Mouse (Mus musculus) gastrocnemius, postnatal 36 days (tissue): ENCODE data around the gene Clasp1. TPM values are rescaled to one million over a fixed set of nuclear protein-coding genes. Genes with fewer than 3 reads are reported as not detected.

Experiments used
- DNase-seq, 2 experiments: peaks; one replicate each; pipeline ENCODE4 v3.0.0; 2022
- intact Hi-C: fragments of 180-260 bp; cut with DNase I; formaldehyde crosslinking; loops from one replicate; pipeline ENCODE4 v1.15.1; 2025
- total RNA-seq, 2 experiments: library from RNA; stranded (reverse); gene quantifications; 2 replicates each; pipeline ENCODE4 v1.2.3; 2021

Gene Clasp1
- total RNA-seq, 2 experiments from 2014 or later: 42.5 to 43.6 TPM

GRCm38 (mm10) chr1:118444988-118445387 is 56.1 kb downstream of the Clasp1 start:
- DNase-seq: peak in 1 of 2 experiments; percentile 25
- intact Hi-C loops: loop anchor here (1.0 kb wide), 1 partner anchor 40 kb away; no protein-coding TSS in a partner anchor

DNA sequence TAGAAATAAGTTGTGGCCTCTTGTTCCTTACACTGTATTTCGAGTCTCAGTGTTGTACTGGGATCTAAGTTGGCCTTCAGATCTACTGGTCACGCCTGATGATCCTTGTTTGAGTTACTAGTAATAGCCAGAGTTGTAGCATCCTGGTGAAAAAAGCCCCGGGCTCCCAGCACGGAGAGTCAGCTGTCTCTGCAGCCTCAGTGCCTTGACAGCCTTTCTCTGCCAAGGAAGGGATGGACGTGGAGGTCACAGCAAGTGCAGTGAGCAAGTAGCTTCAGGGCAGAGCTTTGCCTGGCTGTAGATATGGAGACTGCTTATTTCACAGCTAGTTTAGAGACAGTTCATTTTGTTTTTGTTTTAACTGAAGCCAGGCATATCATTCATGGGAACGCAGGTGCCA is 56.6 kb downstream of the Clasp1 start:
- DNase-seq: peak in 1 of 2 experiments; percentile 36
- intact Hi-C loops: loop anchor here (1.0 kb wide), 1 partner anchor 40 kb away; no protein-coding TSS in a partner anchor

DNA sequence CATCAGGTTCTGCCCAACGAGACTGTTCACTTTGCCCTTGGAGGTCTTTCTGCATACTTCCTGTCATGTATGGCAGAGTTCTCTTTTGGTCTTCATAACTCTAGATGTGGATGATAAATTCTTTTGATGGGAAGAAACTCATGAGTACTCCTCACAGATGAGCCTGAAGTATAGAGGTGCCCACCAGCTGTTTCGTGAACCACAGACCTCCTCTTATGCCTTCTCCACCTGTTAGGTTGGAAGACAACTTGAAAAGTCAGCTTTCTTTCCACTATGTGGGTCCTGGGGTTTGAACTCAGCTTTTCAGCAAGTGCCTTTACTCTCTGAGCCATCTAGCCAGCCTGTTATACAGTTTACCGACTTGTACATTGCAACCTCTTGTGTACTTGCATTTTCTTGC is 57.1 kb downstream of the Clasp1 start:
- no peak for DNase-seq
- intact Hi-C loops: no loop called here

GRCm38 (mm10) chr1:118447131-118447530 is 58.3 kb downstream of the Clasp1 start:
- no peak for DNase-seq
- intact Hi-C loops: no loop called here

GRCm38 (mm10) chr1:118448214-118448613 is 59.4 kb downstream of the Clasp1 start:
- DNase-seq: no peak
- intact Hi-C loops: no loop called here

GRCm38 (mm10) chr1:118450891-118451450 is 62.1 kb downstream of the Clasp1 start:
- intact Hi-C loops: no loop called here
- no peak for DNase-seq

DNA sequence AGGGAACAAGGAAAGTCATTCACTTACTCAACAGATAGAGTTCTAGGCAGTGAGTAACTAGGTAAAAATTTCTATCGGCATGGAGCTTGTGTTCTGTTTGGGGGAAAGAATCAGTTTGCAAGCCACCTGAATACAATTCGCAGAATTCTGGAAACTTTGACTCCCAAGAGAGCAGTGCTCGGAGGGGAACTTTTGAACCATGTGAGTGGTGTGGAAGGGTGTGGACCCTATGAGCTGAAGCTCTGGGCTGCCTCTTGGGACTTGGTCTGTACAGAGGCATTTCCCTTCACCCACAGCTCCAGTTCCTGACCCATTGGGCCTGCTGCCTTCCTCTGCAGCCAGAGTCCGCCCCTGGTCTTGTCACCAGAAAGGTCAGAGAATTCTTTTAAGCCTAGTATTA is 64.7 kb downstream of the Clasp1 start:
- intact Hi-C loops: no loop called here
- DNase-seq: no peak

DNA sequence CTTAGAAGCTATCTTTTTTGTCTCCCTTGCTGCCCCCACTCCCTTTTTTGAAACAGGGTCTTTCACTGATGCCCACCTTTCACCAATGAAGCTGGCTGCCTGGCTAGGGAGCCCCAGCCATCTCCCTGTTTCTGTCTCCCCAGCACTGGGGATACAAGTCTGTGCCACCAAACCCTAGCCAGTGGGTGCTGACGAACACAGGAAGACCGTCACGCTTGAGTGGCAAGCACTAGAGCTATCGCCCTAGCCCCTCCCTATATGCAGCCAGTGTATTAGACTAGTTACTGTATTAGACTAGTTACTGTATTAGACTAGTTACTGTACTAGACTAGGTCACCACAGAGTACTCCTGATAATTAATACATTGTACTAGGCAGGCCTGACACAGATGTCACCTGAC is 66.0 kb downstream of the Clasp1 start:
- no peak for DNase-seq
- intact Hi-C loops: loop anchor here (5.0 kb wide), 2 partner anchors 38 to 118 kb away; no protein-coding TSS in a partner anchor

GRCm38 (mm10) chr1:118457256-118457882 is 68.5 kb downstream of the Clasp1 start:
- no peak for DNase-seq
- intact Hi-C loops: loop anchor here (5.0 kb wide), 2 partner anchors 40 to 120 kb away; no protein-coding TSS in a partner anchor

DNA sequence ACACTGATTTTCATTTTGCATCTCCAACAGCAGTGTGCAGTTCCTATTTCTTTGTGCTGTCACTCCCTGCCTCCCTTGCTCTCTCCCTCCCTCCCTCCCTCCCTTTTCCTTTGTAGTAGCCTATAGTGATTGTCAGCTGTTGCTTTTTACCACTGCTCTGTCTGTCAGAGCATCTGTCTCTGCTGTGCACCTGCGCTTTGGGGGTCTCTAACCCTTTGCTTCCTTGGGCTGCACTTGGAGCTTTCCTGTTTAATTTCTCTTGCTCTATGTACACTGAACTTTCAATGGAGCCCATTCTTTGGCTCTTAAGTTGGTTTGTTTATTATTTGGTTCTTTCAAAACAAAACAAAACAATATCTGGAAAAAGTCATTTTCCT is 69.0 kb downstream of the Clasp1 start:
- intact Hi-C loops: loop anchor here (5.0 kb wide), 2 partner anchors 41 to 121 kb away; no protein-coding TSS in a partner anchor
- DNase-seq: no peak

DNA sequence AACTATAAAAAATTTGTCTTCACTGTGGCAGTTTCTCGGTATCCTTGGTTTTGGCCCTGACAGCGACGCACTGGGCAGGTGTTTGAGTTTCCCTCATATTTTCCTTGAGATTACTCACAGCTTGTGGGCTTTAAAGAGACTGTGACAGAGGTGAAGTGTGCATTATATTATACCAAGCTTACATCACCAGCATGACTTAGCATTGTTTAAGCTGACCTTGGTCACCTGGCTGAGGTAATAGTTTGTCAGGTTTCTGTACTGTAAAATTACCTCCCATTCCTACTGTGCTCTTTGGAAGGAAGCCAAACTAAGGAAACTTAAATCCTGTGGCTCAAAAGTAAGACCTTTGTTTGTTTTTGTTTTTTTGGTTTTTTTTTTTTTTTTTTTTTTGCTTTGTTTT is 69.4 kb downstream of the Clasp1 start:
- DNase-seq: no peak
- intact Hi-C loops: loop anchor here (5.0 kb wide), 2 partner anchors 41 to 121 kb away; no protein-coding TSS in a partner anchor

- intact Hi-C loops: loop anchor here (1.0 to 5.0 kb wide), 3 partner anchors 42 to 122 kb away; partner anchors contain the start of gene Clasp1
- DNase-seq: peak; percentile 82 to 87
Observed at GRCm38 (mm10) chr1:118458963-118459920, 70.4 kb downstream of the Clasp1 start.

- DNase-seq: no peak
- intact Hi-C loops: loop anchor here (5.0 kb wide), 1 partner anchor 138 kb away; the partner anchor contains the start of gene Nifk
Observed at GRCm38 (mm10) chr1:118460716-118461115, 71.9 kb downstream of the Clasp1 start.

- intact Hi-C loops: no loop called here
- no peak for DNase-seq
Observed at GRCm38 (mm10) chr1:118466041-118466440, 77.2 kb downstream of the Clasp1 start.

- intact Hi-C loops: no loop called here
- no peak for DNase-seq
Observed at GRCm38 (mm10) chr1:118472386-118472785, 83.5 kb downstream of the Clasp1 start.

GRCm38 (mm10) chr1:118476919-118477318 is 88.1 kb downstream of the Clasp1 start:
- intact Hi-C loops: loop anchor here (5.0 kb wide), 1 partner anchor 110 kb away; no protein-coding TSS in a partner anchor
- no peak for DNase-seq

DNA sequence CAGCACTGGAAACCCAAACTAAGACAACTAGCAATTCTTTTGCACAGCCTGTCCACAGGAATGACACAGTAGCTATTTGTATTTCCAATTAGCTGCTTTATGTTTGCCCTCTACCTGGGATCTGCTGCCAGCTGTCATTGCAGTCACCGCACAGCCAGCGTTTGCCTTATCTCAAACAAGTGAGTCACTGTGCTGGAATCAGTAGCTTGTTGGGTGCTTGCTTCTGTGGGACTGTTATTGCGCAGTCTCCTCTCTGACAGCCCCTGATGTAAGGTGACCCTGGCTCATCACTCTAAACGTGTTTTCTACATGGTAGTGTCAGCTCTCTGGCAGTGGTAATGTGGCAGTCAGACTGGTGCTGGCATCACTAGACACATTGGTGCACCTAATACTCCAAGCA is 90.4 kb downstream of the Clasp1 start:
- intact Hi-C loops: loop anchor here (5.0 kb wide), 1 partner anchor 112 kb away; no protein-coding TSS in a partner anchor
- DNase-seq: no peak

- no peak for DNase-seq
- intact Hi-C loops: no loop called here
Observed at GRCm38 (mm10) chr1:118480484-118481364, 91.9 kb downstream of the Clasp1 start.

DNA sequence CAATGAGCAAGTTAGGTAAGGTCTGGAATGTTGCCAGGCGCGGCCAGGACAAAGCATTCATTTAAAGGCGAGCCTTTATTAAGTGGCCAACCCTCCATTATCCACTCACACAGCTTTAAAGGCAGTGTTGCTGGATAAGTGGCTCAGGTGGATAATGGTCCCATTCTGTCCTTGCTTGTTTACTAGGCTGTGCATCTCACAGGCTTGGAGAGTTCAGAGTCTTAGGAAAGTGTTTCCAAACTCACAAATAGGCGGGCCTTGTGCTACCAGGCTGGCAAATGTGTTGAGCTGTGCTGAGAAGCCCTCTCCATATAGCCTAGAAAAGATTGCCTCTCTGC is 92.5 kb downstream of the Clasp1 start:
- DNase-seq: no peak
- intact Hi-C loops: no loop called here

DNA sequence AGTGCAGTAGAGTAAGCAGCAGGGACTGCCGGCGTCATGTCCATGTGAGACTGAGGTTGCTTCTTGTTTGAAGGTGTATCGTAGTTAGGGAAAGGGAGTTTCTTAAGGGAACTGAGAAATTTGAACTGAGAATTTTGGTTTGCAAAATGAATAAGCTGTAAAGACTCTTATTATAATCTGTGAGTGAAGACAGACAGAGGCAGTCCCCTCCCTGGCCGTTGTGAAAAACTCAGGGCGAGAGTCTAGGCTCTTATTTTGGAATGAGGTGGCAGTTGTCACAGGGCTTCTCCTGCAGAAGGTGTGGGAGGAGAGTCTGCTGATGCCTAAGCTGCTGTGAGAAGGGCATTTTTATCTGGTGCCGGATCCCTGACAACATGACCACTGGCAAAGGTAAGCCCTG is 92.8 kb downstream of the Clasp1 start:
- DNase-seq: no peak
- intact Hi-C loops: no loop called here
